Comparison of ENCODE assay signal across 21 mouse cellular contexts in the genomic region with DNA sequence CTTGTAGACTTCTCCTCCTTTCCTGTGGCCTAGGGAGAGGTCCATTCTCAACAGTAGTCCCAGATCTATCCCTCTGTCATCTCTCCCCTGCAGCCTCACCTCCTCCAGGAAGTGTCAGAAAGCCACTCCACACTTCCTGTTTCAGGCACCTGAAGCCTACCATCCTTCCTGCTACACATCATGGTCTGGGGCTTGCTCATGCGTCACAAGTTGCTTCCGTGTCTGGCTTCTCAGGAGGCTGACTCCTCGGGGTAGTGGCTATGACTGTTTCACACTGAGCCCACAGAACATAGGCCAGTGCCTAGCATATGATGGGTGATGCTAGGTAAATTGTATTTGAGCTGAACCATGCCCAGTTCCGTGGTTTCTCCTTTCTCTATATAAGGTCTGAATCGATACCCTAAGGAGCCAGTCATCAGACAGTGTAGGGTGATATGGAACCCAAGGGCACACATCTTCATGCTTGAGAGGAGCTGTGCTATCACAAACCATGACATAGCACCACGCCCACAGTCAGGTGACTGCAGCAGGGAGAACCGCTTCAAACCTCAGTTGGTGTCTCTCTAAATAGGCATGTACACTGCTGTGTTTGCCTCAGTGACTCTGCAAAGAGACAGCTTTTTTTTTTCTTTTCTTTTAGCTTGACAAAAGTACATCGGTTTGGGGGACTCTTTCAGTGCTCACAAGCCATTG.
DNase-seq lines count a peak whose midpoint lies in the region; ATAC-seq and TF ChIP-seq lines count a peak whose summit lies in the region.
"Had no signal": no experiment of that assay in that cellular context is flagged by ENCODE, and none has a peak within 500 bp of the region (broad histone marks: within the 10 kb centered on the region; RNA-seq: fewer than 3 reads in every experiment).

No protein-coding gene starts in this region.

- H3K4me2 ChIP-seq in limb, embryonic 11.5 days (ENCODE audit: low read depth, severe bottlenecking) = no peak overlapping the region
- peak overlapping the region; percentile 29; the same call in 1 of the 2 replicates for H3K4me2 ChIP-seq in CH12.LX (ENCODE audit: insufficient read depth, low read depth, poor library complexity, severe bottlenecking)
- no peak overlapping the region for H3K4me2 ChIP-seq in hindbrain, embryonic 13.5 days
- H3K4me2 ChIP-seq: forebrain, embryonic 12.5 days; heart, embryonic 13.5 days; liver, embryonic 12.5 days; midbrain, embryonic 12.5 days had no signal

- H3K27me3 ChIP-seq in limb, embryonic 11.5 days (ENCODE audit: control insufficient read depth, insufficient read depth, low read length) = no peaks in the 10 kb centered on the region
- H3K27me3 ChIP-seq in limb, embryonic 10.5 days (ENCODE audit: low read depth, poor library complexity, severe bottlenecking) = no peaks in the 10 kb centered on the region
- H3K27me3 ChIP-seq in CH12.LX (replicated peaks) = no peaks in the 10 kb centered on the region
- H3K27me3 ChIP-seq in hindbrain, embryonic 13.5 days = no peaks in the 10 kb centered on the region
- H3K27me3 ChIP-seq: forebrain, embryonic 12.5 days; heart, embryonic 13.5 days; liver, embryonic 12.5 days; midbrain, embryonic 12.5 days had no signal

- no peak overlapping the region for H3K9ac ChIP-seq in limb, embryonic 11.5 days (ENCODE audit: low read length)
- H3K9ac ChIP-seq in CH12.LX (ENCODE audit: insufficient read depth, low read depth) = no peak overlapping the region
- H3K9ac ChIP-seq in hindbrain, embryonic 13.5 days = no peak overlapping the region
- H3K9ac ChIP-seq: forebrain, embryonic 12.5 days; heart, embryonic 13.5 days; liver, embryonic 12.5 days; midbrain, embryonic 12.5 days had no signal

- dilution Hi-C loops in CH12.LX (cut with MboI; ENCODE audit: extremely low pct_ligation_motif_present, extremely low pct_unique_long_range_greater_than_20kb, low sequenced_read_pairs) = no loop called here

- no peak overlapping the region for H3K4me3 ChIP-seq in limb, embryonic 11.5 days (ENCODE audit: low read depth, low read length)
- no peak overlapping the region for H3K4me3 ChIP-seq in limb, embryonic 10.5 days
- peak overlapping the region in 1 of 3 experiments; percentile 29 for H3K4me3 ChIP-seq in CH12.LX (replicated peaks in 1 of 3; ENCODE audit: low read depth in 2 of 3, low read length in 2 of 3, poor library complexity in 1 of 3)
- no peak overlapping the region for H3K4me3 ChIP-seq in hindbrain, embryonic 13.5 days
- H3K4me3 ChIP-seq: forebrain, embryonic 12.5 days; heart, embryonic 13.5 days; liver, embryonic 12.5 days; midbrain, embryonic 12.5 days had no signal

- in situ Hi-C loops in CH12.LX (cut with MboI; ENCODE audit: low pct_ligation_motif_present, low pct_unique_long_range_greater_than_20kb, low sequenced_read_pairs) = no loop called here

- peak; percentile 4 for DNase-seq in limb, embryonic 11.5 days (ENCODE audit: low spot score)
- DNase-seq in limb, embryonic 10.5 days (ENCODE audit: low spot score) = no peak
- DNase-seq in CH12.LX (ENCODE audit: extremely low read depth) = peak; percentile 90
- peak; percentile 2 for DNase-seq in thymus, postnatal 0 days (ENCODE audit: low spot score)
- DNase-seq in adrenal gland, postnatal 36 days = no peak
- no peak for DNase-seq in right cerebral cortex, postnatal 4 days
- DNase-seq: adrenal gland, postnatal 10 days; cerebellum, adult 8-10 months; embryo, embryonic 11 days; heart, postnatal 4 days; kidney, postnatal 10 days; layer of hippocampus, adult 9-11 months; lung, postnatal 10 days had no signal

- H3K9me3 ChIP-seq in limb, embryonic 11.5 days (ENCODE audit: control insufficient read depth, low read length) = no peaks in the 10 kb centered on the region
- no peaks in the 10 kb centered on the region for H3K9me3 ChIP-seq in limb, embryonic 10.5 days (replicated peaks)
- no peaks in the 10 kb centered on the region for H3K9me3 ChIP-seq in CH12.LX (replicated peaks; ENCODE audit: low read length)
- no peaks in the 10 kb centered on the region for H3K9me3 ChIP-seq in hindbrain, embryonic 13.5 days
- H3K9me3 ChIP-seq: forebrain, embryonic 12.5 days; G1E; heart, embryonic 13.5 days; liver, embryonic 12.5 days; midbrain, embryonic 12.5 days had no signal

- ATAC-seq in limb, embryonic 11.5 days (ENCODE audit: insufficient number of reproducible peaks, low FRiP score, low TSS enrichment, low read depth) = no peak
- ATAC-seq in monocyte, adult 5-6 weeks (replicated peaks; ENCODE audit: insufficient number of reproducible peaks, low FRiP score, low TSS enrichment, poor library complexity, severe bottlenecking) = peak; percentile 56
- no peak for ATAC-seq in hindbrain, embryonic 13.5 days (ENCODE audit: low FRiP score)
- ATAC-seq: intestine, embryonic 16.5 days; liver, embryonic 12.5 days had no signal

- no peaks in the 10 kb centered on the region for H3K4me1 ChIP-seq in limb, embryonic 11.5 days (ENCODE audit: control insufficient read depth, insufficient read depth, low read length)
- H3K4me1 ChIP-seq in limb, embryonic 10.5 days = no peaks in the 10 kb centered on the region
- H3K4me1 ChIP-seq in CH12.LX (ENCODE audit: control insufficient read depth in 1 of 2, insufficient read depth in 2 of 2) = peaks cover 8 to 41% of the 10 kb centered on the region in 2 experiments
- H3K4me1 ChIP-seq in hindbrain, embryonic 13.5 days (replicated peaks) = no peaks in the 10 kb centered on the region
- H3K4me1 ChIP-seq: forebrain, embryonic 12.5 days; heart, embryonic 13.5 days; liver, embryonic 12.5 days; midbrain, embryonic 12.5 days had no signal

- H3K27ac ChIP-seq in limb, embryonic 11.5 days (replicated peaks; ENCODE audit: low read depth, low read length) = no peak overlapping the region
- H3K27ac ChIP-seq in limb, embryonic 10.5 days = no peak overlapping the region
- peak overlapping the region; percentile 50 for H3K27ac ChIP-seq in CH12.LX (ENCODE audit: insufficient read depth, low read depth)
- no peak overlapping the region for H3K27ac ChIP-seq in hindbrain, embryonic 13.5 days
- H3K27ac ChIP-seq: forebrain, embryonic 12.5 days; heart, embryonic 13.5 days; liver, embryonic 12.5 days; midbrain, embryonic 12.5 days had no signal

- H3K36me3 ChIP-seq in limb, embryonic 11.5 days (ENCODE audit: control insufficient read depth, insufficient read depth, low read length) = no peaks in the 10 kb centered on the region
- H3K36me3 ChIP-seq in limb, embryonic 10.5 days = no peaks in the 10 kb centered on the region
- no peaks in the 10 kb centered on the region for H3K36me3 ChIP-seq in CH12.LX (replicated peaks in 1 of 2; ENCODE audit: control insufficient read depth in 1 of 2, insufficient read depth in 1 of 2, low read length in 1 of 2)
- H3K36me3 ChIP-seq in hindbrain, embryonic 13.5 days = no peaks in the 10 kb centered on the region
- H3K36me3 ChIP-seq: forebrain, embryonic 12.5 days; G1E; heart, embryonic 13.5 days; liver, embryonic 12.5 days; midbrain, embryonic 12.5 days had no signal

- WGBS in limb, embryonic 11.5 days = 85% methylated on average over 8 of the region's 8 CpGs
- 90% methylated on average over 8 of the region's 8 CpGs for WGBS in limb, embryonic 10.5 days
- 86% methylated on average over 8 of the region's 8 CpGs for WGBS in hindbrain, embryonic 13.5 days

- TF ChIP-seq POLR2A in CH12.LX (IDR thresholded peaks at IDR 0.05; ENCODE audit: low read depth, low read length) = no peak

- no peak for TF ChIP-seq RAD21 in CH12.LX (IDR thresholded peaks at IDR 0.05; ENCODE audit: low read depth, low read length)

- no peak for TF ChIP-seq CTCF in CH12.LX (conservative IDR thresholded peaks at IDR 0.05 in 1 of 2, IDR thresholded peaks at IDR 0.05 in 1 of 2; ENCODE audit: low read depth in 2 of 2, low read length in 2 of 2)

- no peak; the same call in none of the 2 replicates for TF ChIP-seq EP300 in CH12.LX (IDR thresholded peaks at IDR 0.05; ENCODE audit: low read length)

- H3K79me2 ChIP-seq in CH12.LX (replicated peaks; ENCODE audit: control insufficient read depth, extremely low read depth, insufficient read depth, poor library complexity, severe bottlenecking) = no peaks in the 10 kb centered on the region

TF ChIP-seq in CH12.LX, 34 proteins besides CTCF, POLR2A, EP300 and RAD21 (continues in another document):
- no peak for TF ChIP-seq MAX (IDR thresholded peaks at IDR 0.05; ENCODE audit: low read length)
- no peak for TF ChIP-seq JUND (conservative IDR thresholded peaks at IDR 0.05; ENCODE audit: low read depth, low read length)
- no peak for TF ChIP-seq SMC3 (IDR thresholded peaks at IDR 0.05; ENCODE audit: low read depth, low read length)
- TF ChIP-seq MXI1 (IDR thresholded peaks at IDR 0.05; ENCODE audit: low read depth, low read length) = no peak
- no peak for TF ChIP-seq ZNF384 (IDR thresholded peaks at IDR 0.05; ENCODE audit: low read depth, low read length)
- no peak for TF ChIP-seq JUN (IDR thresholded peaks at IDR 0.05; ENCODE audit: insufficient read depth, low read depth, low read length)
- 0 out of 2 replicates have a peak, but pooled peaks have one; percentile 20 for TF ChIP-seq IRF4 (IDR thresholded peaks at IDR 0.05; ENCODE audit: low read depth, low read length)
- TF ChIP-seq MEF2A (IDR thresholded peaks at IDR 0.05; ENCODE audit: borderline replicate concordance, low read depth, low read length) = no peak
- TF ChIP-seq RCOR1 (conservative IDR thresholded peaks at IDR 0.05; ENCODE audit: low read depth, low read length) = no peak
- no peak for TF ChIP-seq TCF12 (IDR thresholded peaks at IDR 0.05; ENCODE audit: low read depth, low read length)
- TF ChIP-seq TBP (conservative IDR thresholded peaks at IDR 0.05; ENCODE audit: low read depth, low read length) = no peak
- TF ChIP-seq ELF1 (IDR thresholded peaks at IDR 0.05; ENCODE audit: low read depth, low read length) = peak; percentile 84
- no peak for TF ChIP-seq POLR2AphosphoS2 (IDR thresholded peaks at IDR 0.05; ENCODE audit: low read depth, low read length)
- peak; percentile 69; the same call in 1 of the 2 replicates for TF ChIP-seq BHLHE40 (IDR thresholded peaks at IDR 0.05; ENCODE audit: low read depth, low read length)
- TF ChIP-seq CHD1 (IDR thresholded peaks at IDR 0.05; ENCODE audit: low read depth, low read length) = no peak
- no peak for TF ChIP-seq ZKSCAN1 (IDR thresholded peaks at IDR 0.05; ENCODE audit: borderline replicate concordance, low read depth, low read length)
- TF ChIP-seq CHD2 (IDR thresholded peaks at IDR 0.05; ENCODE audit: low read length) = no peak
- TF ChIP-seq ETS1 (conservative IDR thresholded peaks at IDR 0.05; ENCODE audit: low read depth, low read length) = peak; percentile 28; the same call in 1 of the 2 replicates
- TF ChIP-seq UBTF (IDR thresholded peaks at IDR 0.05; ENCODE audit: low read depth, low read length) = no peak
- TF ChIP-seq PAX5 (IDR thresholded peaks at IDR 0.05; ENCODE audit: low read length) = no peak
- TF ChIP-seq SIN3A (IDR thresholded peaks at IDR 0.05; ENCODE audit: low read length) = 0 out of 2 replicates have a peak, but pooled peaks have one; percentile 18
- no peak for TF ChIP-seq MAFK (IDR thresholded peaks at IDR 0.05; ENCODE audit: insufficient replicate concordance, low read length)
- no peak for TF ChIP-seq MYC (IDR thresholded peaks at IDR 0.05; ENCODE audit: low read depth, low read length)

Comparison
In these comparisons a context has a peak if more than half of its experiments do, and no peak if none do; other contexts are left out.
1. DNase-seq: peak in limb, embryonic 11.5 days (single experiment), CH12.LX (single experiment) and thymus, postnatal 0 days (single experiment); none in limb, embryonic 10.5 days (single experiment), adrenal gland, postnatal 36 days (0 of 2) and right cerebral cortex, postnatal 4 days (single experiment).